Mouse (Mus musculus): ENCODE results near the gene Adamts3.

DNA sequence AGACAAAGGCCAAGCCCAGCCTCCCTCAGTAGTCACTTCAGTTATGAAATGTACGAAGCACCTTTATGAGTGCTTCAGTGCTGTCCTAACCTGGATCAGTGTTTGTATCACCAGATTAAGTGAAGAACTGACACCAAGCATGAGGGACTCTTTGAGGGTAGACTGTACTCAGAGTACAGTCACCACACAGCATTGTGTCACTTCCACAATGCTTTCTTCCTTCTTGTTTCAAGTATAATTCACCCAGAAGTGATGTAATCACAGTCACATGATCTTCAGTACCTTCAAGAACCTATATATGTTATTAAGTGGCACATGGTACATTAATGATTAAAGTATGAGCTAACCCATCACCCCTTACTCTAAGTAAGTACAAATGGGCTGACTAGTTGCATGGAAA, 24.3 kb downstream of the Adamts3 start:
- no peak for TF ChIP-seq GATA1 (IDR thresholded peaks at IDR 0.05; ENCODE audit: low read length)
- no peak for TF ChIP-seq TAL1 (IDR thresholded peaks at IDR 0.05; ENCODE audit: low read length)
